Mouse (Mus musculus) naive thymus-derived CD4-positive, alpha-beta T cell, adult 2 months (primary cell): Measurements from ENCODE around the gene Sept8.

Experiments used
- DNase-seq: peaks from one replicate; pipeline ENCODE4 v3.0.0-alpha.2; 2011; ENCODE audit warnings: low read depth

Sept8 gene

DNA sequence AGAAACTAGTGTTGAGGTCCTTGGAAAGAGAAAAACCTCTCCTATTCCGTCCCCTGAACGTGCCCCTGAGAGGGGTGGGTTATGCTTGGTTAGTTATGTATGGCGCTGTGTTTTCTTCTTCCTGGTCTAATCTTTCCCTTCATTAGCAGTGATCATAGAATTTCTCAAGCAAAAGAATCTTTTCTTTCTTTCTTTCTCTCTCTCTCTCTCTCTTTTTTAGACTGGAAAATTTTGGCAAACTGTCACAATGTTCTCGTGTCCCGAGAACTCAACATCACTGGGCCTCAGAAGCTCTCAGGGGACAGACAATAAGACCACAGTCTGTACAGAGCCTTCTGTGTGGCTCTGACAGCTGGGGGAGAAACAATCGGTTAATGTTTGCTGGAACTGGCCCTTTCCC, 23.6 kb upstream of the Sept8 start:
- no peak for DNase-seq

DNA sequence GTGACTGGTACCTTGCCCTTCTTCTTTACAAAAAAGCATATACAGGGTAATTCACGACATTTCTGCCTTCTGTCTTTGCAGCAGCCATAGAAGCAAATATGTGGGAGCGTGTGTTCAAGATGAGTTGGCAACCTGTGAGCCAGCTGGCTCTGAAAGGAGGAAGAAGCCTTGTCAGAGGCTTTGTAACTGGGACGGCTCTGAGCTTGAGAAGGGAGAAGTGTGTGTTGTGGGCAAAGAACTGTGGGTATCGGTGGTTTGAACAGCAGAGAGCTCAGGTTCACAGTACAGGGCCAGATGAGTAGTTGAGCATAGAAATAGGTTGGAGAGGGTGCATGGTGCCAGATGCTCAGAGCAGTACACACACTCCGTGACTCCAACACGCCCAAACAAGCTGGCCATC, 22.1 kb upstream of the Sept8 start:
- DNase-seq: no peak

DNA sequence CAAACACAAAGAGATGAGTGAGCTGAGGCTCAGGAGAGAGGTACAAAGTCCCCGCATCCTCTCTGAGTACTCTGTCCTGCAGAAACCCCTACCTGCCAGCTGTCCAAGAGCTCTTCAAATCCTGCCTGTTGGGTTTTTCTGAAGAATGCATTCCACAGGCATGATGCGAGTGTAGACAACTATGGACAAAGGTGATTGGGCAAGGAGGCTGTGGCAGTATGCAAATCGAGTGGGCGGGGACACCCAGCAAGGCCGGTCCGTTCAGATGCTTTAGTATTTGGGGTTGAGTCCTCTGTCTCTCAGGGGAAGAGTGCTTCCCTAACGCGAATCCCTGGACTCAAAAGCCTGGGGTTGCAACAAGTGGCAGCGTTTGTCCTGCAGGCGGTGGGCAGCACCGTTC, 18.5 kb upstream of the Sept8 start:
- no peak for DNase-seq

DNA sequence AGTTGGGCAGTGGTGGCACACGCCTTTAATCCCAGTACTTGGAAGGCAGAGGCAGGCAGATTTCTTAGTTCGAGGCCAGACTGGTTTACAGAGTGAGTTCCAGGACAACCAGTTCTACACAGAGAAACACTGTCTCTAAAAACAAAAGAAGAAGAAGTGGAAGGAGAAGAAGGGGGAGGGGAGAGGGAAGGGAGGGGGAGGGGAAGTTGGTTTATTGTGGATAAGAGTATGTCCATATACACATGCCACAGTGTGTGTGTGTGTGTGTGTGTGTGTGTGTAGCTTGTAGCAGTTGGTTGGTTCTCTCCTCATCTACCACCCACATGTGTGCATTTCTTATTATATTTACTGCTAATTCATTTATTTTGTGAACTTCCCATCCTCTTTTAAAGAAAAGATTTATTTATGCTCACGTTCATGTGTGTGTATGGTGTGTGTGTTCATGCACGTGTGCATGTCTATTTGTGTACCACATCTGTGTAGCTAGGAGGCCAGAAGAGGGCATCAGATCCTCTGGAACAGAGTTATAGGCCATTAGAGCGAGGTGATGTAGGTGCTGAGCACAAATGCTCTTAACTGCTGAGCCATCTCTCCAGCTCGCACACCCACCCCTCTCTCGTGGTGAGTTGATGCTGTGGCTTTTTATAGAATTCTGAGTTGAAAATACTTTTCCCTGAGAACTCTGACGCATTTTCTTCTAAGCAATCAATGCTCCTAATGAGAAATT, 16.9 kb upstream of the Sept8 start:
- DNase-seq: no peak

DNA sequence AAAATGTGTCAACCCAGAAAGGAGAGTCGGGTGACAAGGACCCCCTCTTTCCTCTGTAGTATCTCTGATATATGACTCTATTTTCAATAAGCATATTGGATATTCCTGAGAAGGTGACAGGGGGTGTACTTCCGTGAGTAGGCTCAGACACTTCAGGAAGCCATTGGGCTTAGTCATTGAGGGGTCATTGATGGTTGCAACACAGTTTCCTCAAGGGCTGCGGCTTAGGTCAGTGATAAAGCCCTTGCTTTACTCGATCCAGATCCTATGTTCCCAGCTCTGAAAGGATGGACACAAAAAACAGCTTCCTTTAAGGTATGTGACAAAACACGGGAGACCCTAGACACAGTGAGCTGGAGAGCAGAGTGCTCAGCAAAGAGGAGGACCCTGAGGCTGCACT, 15.3 kb upstream of the Sept8 start:
- DNase-seq: no peak

DNA sequence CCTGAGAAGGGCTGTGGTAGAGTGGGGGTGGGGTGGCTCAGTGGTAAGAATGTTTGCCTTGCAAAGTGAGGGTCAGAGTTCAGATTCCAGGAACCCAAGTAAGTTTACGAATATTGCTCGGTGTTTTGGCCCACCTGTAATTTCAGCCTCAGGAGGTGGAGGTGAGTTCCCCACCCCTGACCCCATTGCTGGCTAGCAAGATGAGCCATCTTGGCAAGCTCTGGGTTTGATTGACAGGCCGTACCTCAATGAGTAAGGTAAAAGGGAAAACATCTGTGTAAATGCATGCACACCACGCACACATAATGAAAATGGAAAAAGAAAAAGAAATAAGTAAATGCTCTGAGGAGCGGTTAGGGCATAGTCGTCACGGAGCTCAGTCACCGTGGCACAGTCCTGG, 14.7 kb upstream of the Sept8 start:
- DNase-seq: no peak

DNA sequence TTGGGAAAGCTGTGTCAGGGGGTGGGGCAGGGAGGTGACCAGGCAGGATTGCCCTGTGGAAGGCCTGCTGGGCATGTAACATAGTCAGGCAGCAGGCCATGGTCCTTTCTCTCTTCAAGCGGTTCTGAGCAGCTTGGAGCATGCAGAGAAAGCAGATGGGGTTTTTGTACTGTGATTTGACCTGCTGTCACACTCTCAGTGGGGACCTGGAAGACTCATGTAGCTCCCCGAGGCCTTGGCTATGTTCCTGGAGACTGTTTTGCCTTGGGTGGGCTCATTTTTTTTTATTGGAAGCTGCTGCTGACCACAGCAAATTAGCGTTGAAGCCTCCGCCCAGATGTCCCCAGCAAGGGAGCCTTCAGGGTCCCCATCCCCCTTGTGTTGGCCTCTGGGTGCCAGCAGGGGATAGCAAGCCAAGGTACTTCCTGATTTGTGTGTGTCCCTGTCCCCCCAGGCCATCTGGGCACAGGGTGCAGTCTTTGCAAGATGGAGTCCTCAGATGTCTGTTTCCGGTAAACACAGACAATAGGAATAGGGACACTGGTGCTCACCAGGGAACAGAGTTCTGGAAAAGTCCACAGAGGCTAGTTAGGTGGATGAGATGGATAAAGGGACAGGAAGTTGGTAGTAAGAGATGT, 13.9 kb upstream of the Sept8 start:
- no peak for DNase-seq

DNA sequence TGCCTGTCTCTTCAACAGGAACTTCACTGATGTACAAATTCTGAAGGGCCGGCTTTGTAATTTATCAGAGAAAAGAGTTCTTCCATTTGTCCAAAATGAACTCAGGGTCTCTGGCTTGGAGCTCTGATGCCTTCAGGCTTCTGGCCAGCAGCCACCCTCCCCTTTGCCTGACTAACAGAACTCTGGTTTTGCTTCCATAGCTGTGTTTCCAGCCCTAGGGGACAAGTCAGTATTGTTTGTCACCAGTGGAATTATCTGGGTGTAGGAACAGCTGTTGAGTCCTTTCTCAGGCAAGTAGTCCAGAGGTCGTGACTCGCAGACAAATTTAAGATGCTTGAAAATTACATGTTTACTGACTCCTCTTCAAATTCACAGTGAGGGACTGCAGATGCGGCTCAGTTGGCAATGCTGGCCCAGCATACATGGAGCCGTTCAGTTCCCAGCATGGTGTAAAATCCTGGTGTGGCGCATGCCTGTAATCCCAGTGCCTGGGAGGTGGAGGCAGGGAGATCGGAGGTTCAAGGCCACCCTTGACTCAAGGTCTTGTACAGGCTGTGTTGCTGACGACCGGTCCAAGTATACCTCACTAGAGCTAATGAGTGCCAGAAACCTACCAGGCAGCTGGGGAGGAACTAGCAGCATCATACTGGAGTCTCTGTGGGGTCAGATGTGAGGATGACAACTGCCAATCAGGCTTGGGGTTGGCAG, 11.8 kb upstream of the Sept8 start:
- DNase-seq: no peak

DNA sequence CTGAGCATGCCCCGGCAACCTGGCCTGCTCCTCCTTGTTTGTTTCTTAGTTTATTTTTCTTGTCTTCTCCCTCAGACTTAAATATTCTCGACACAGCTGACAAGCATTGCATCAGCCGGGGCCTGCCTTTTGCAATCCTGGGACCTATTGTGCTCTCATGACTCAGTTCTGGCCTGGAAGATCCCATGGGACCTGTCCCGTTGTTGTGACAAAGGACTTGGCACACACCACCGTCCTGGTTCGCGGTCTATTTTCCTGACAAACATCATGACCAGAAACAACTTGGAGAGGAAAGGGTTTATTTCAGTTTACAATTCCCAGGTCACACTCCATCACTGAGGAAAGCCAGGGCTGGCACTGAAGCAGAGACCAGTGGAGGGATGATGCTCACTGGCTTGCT, 10.9 kb upstream of the Sept8 start:
- DNase-seq: no peak

DNA sequence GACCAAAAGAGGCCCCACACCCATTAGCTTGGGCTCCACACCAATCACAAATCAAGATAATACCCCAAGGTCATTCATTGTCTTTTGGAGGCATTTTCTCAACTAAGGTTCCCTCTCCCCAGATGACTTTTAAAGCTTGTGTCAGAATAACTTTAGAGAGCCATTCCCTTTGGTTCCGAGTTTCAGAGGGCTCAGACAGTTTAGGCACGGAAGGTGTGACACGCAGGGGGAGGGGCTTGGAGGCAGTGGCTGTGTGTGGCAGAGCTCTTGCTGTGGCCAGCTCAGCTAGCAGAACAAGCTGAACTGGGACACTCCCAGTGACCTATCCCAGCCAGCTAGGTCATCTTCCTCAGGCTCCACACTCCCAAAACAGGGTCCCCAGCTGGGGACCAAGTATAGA, 10.5 kb upstream of the Sept8 start:
- no peak for DNase-seq

DNA sequence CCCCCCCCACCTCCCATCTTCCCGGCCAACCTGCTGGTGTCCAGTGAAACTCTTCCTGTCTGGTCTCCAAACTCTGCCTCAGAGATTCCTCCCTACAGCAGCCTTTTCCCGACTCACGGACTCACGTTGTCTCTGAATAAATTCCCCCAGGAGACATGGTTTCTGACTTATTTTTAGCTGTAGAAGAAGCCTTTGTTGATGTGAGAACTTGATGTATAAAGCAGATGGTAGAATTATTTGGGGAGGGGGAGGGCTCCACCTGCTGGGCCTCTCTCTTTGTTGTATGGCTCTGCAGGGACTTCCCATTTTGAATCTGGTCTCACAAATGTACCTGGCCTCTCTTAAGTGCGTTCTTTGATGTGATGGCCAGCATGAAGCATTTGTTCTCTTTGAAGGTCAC, 8.7 kb upstream of the Sept8 start:
- no peak for DNase-seq

DNA sequence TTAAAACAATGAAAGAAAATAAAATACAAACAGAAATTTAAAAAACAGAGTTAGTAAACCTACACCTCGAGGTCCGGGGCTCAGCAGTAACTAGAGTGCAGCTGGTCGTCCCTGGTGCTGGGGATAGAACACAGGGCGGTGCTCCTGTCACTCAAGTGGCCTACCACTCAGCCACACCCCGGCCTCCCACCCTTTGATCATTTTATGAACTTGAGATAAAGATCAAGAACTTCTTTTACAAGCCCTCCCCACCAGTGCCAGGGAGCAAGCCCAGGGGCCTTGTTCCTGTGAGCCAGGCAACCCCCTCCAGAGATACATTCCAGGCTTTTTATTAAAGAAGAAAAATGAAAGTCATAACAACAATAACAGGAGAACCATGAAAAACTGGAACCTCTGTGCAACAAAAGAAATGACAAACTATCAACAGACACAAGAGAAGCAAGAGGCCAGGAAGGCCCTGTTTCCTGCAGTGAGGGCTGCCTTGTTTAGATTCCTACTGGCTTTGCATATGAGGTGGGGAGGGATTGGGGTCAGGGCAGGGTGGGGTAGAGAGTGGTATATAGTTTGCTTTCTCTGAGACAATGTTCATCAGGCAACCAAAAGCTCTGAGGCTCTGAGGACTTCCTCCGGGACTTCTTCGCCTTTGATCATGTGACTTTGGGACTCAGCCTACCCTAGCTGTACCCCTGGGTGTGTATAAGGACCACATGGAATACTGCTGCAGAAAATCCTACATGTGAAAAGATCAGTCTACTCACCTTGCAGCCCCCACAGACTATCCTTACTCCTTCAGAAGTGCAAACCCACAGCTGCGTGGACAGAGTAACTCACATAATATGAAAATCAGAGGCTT, 2.1 kb upstream of the Sept8 start:
- DNase-seq: peak; percentile 63

DNA sequence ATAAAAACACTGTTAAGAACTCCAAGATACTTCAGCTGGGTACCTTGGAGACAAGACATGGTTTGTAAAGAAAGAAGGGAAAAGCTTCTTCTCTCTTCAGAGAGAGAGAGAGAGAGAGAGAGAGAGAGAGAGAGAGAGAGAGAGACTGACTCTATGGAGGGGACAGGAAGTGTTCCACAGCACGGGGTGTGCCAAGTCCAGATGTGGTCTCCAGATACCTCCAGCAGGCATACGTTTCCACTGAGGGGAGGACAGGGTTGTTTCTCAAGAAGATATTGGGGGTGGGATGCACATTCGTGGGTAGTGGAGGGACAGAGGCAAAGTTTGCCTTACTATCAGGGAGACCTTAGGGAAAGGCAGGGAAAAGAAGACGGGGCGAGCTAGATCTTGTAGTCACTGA, 298 bp upstream of the Sept8 start:
- peak; percentile 28 for DNase-seq

DNA sequence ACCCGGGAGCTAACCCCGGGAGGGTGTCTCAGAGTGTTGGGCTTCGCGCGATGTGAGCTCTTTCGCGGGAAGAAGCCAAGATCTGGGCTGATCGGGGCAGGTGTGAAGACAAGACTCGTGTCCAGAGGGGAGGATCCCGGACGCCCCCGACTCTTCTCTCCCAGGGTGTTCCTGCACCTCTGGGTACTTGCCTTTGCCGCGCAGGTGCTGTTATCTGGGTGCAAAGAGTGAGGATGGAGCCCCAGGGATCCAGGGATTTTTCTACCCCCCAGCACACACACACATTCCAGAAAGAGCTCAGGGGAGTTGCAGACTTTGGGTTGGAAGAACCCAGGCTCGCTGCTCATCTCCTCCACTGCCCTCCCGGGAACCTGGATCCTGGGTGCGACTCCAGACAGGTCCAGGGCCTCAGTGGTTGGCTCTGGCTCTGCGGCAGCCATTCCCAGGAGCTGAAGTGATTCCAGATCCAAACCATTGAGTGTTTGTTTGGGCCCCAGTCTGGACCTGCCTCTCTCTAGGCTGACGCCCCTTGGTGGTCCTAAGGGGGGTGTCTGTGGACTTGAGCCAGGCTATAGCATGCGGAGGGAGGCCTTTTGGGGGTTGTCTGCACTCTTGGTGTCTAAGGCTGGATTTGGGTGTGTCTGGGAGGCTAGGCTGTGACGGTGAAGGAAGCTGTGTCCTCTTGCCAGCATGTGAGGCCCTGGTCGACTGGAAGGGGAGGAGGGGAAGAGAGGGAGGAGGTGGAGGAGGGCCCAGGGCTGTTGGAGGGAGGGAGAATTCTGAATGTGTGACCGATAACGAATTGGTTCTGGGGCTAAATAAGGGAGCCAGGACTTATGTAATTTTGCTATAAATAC, 1.3 kb downstream of the Sept8 start:
- no peak for DNase-seq

DNA sequence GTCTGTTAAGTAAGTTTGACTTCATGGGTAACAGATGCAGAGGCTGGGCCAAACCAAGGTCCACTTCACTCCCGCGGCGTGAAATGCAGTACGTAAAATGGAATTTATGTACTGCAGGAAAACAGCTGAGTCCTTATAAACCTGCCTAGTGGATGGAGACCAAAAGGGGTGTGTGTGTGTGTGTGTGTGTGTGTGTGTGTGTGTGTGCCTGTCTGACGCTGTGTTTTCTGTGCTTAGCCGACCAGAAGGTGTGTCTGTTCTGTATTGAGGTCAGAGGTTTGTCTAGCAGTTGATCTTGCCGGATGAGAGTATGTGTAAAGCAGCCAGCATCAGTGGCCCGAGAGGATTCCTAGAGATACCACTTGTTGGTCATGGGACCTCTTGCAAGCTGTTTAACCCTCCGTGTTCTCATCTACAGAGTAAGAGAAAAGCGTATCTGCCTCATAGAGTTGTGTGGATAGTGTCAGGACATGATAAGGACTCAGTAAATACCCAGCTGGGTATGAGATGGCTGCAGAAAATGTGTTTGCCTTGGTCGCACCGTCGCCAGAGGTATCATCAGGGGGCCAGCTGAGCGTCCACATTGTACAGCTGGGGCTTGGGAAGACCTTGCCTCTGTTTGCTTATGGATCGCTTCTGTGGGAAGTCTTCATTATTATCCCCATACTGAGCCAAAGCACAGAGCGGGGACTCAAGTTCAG, 2.2 kb downstream of the Sept8 start:
- DNase-seq: no peak

DNA sequence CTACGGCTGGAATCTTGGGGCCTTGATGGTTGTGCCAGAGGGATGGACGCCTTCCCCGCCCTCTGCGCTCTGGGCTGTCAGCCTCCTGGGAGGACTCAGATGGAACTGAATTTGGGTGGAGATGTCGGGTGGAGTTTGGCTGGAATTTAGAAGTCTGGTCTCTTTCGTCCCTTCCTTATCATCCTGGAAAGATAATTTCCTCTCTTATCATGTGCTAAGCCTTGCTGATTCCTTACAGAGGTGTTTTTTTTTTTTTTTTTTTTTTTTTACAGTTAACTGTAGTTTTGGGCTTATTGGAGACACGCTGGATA, 2.7 kb downstream of the Sept8 start:
- no peak for DNase-seq

DNA sequence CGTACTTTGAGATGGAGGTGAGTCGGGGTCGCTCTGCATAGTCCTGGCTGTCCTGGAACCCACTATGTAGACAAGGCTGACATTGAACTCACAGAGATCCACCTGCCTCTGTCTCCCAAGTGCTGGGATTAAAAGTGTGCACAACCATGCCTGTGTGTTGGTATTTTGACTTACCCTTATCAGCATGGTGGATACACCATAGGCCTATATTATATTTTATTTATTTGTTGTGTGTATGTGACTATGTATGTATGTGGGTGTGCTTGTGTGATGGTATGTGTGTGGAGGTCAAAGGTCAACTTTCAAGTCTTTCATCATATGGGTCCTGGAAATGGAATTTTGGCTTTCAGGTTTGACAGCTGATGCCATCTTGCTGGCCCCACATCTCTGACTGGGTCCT, 3.3 kb downstream of the Sept8 start:
- no peak for DNase-seq

DNA sequence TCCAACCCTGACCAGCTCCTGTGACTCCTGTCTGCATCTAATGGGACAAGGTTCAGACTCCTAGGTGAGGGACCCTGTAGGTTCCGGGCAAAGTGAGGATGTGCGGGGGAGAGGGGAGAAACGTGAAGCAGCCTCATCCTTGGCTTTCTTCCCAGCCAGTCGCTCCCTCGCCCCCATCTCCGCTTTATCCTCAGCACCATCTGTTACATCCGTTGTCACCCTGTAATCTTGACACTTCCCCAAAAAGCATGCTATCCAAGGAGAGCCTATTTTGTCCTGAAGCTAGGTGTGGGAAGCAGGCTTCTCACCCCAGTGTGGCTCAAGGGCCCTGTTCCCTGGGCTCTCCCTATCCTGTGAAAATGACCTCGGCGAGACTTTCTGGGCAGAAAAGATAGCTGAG, 3.9 kb downstream of the Sept8 start:
- no peak for DNase-seq

DNA sequence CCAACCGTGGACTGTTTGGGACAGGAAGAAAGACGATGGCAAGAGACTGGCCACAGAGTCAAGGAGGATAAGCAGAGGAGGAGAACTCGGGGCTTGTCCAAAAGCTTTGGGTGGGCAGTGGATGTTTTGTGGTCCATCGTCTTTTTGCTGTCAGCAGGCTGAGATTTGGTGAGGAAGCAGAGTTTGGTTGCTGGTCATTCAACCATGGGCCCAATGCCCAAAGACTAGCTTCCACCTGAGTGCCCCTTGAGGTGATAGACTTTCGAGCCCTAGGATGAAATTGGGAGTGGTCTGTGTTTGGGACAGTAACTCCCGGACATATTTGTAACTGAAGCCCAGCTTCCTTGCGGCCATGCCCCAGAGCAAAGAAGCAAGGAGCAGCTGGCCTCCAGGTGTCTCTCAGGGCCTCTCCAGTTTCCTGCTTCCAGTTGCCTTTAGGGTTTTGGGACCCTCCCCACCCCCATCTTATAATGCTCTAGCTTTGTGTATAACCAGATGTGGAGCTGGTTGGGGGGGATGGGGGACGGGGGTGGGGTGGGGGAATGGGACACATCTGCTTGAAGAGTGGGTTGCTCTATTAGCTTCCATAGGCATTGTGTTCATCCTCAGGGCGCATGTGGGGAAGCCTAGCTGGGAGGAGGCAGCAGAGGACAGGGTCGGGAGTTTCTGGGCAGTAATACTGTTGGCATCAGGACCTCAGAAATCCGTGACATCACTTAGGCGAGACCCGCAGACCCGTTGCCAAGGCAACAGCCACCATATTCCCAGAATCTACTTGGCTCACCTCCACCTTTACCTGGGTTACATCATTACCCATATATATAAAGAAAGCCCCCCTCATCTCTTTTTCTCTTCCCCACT, 4.7 kb downstream of the Sept8 start:
- DNase-seq: no peak

DNA sequence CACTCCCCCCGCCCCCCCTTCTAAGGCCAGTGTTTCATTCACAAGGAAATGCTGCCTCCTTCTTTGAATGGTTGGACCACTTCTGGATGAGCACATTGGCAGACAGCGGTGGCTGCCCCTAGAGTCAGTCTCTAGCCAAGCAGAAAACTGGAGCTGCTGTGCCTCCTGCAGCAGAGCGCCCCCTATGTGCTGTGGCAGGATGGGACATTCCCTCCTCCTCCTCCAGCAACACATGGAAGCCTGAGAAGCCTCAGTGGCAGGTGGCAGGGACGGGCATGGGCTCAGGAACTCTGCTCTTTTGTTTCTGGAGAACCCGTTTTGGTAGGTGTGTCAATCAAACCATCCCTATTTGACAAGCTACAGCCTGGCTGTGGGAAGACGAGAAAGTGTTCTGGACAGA, 5.8 kb downstream of the Sept8 start:
- peak; percentile 37 for DNase-seq
